Mouse (Mus musculus) bone marrow macrophage, adult 2 months (primary cell): Measurements from ENCODE around the gene Ak8.

Experiments used
- CTCF ChIP-seq: IDR thresholded peaks from 2 replicates; pipeline ENCODE4 v1.5.1; 2012; ENCODE audit warnings: low read depth, mild to moderate bottlenecking, low read length, moderate library complexity
- POLR2A ChIP-seq: IDR thresholded peaks from 2 replicates; pipeline ENCODE4 v1.6.1; 2012; ENCODE audit warnings: mild to moderate bottlenecking, low read depth, low read length, borderline replicate concordance

GRCm38 (mm10) chr2:28740159-28740558, 40.2 kb downstream of the Ak8 start:
- TF ChIP-seq CTCF (no peak), POLR2A (no peak)
